Mouse (Mus musculus) T-cell, adult 2 months (primary cell): ENCODE data around the gene Apba3.
"Not testable (repeated sequence)": the region's sequence is repeated elsewhere in the genome, so short reads cannot be mapped to it uniquely, and the experiment has no call there.

Experiments
- DNase-seq: peaks from one replicate; pipeline ENCODE4 v3.0.0; 2022; ENCODE audit warnings: low spot score

Gene Apba3

GRCm38 (mm10) chr10:81266211-81267105 is at the start of gene Apba3, which contains the start of gene Mrpl54:
Gene Apba3, plus strand, starts transcription at chr10:81266960.
Gene Mrpl54, minus strand, starts transcription at chr10:81266934.
- DNase-seq, result peak; percentile 96

DNA sequence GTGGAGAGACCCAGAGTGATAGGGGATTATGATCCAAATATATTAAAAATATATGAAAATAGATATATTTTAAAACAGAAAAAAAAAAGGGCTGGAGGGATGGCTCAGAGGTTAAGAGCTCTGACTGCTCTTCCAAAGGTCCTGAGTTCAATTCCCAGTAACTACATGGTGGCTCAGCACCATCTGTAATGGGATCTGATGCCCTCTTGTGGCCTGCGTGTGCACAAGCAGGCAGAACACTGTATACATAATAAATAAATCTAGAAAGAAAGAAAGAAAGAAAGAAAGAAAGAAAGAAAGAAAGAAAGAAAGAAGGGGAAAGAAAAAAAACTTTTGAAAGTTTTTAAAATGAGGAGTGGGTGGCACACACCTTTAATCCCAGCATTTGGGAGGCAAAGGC is 49.5 kb upstream of the Apba3 start:
- peak; percentile 41 for DNase-seq

- DNase-seq, result peak; percentile 75
Measured at GRCm38 (mm10) chr10:81217964-81218363, 48.8 kb upstream of the Apba3 start.

DNA sequence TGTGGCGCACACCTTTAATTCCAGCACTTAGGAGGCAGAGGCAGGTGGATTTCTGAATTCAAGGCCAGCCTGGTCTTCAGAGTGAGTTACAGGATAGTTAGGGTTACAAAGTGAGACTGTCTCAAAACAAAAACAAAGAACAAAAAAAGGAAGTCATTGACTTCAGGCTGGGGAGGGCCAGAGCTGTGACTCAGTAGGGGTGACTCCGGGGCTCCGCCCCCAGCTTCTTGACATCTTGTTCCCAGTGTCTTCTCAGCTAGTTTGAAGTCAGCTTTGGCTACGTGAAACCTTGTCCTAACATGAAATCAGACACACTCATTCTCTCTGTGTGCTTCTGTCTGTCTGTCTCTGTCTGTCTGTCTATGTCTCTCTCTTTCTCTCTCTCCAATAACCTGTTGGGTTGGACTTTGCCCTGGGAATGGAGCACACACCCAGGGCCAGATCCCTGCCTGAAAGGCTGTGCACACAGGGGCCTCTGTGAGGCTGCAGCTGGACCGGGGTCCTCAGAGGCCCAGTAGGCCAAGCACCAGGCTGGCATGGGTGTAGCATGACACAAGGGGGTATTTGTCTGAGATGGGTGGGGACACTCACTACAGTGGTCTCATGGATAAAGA is 45.3 kb upstream of the Apba3 start:
- no peak for DNase-seq

DNA sequence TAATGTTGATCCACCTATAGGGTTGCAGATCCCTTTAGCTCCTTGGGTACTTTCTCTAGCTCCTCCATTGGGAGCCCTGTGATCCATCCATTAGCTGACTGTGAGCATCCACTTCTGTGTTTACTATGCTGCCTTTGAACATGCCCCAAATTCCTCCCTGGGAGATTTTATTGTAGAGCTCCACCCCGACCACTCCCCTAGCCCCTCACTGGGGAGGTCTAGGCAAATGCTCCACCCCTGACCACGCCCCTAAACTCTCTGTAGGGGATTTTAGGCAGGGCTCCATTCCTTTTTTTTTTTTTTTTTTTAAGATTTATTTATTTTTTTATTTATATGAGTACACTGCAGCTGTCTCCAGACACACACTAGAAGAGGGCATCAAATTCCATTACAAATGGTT is 43.0 kb upstream of the Apba3 start:
- DNase-seq, result not testable (repeated sequence)

GRCm38 (mm10) chr10:81229735-81230437 is 36.9 kb upstream of the Apba3 start:
- DNase-seq, result peak; percentile 21

GRCm38 (mm10) chr10:81230438-81231332 is 36.1 kb upstream of the Apba3 start, which contains the start of gene Atcay:
Gene Atcay, minus strand, starts transcription at chr10:81230833.
- DNase-seq, result peak; percentile 18

GRCm38 (mm10) chr10:81231436-81231835 is 35.3 kb upstream of the Apba3 start:
- no peak for DNase-seq

DNA sequence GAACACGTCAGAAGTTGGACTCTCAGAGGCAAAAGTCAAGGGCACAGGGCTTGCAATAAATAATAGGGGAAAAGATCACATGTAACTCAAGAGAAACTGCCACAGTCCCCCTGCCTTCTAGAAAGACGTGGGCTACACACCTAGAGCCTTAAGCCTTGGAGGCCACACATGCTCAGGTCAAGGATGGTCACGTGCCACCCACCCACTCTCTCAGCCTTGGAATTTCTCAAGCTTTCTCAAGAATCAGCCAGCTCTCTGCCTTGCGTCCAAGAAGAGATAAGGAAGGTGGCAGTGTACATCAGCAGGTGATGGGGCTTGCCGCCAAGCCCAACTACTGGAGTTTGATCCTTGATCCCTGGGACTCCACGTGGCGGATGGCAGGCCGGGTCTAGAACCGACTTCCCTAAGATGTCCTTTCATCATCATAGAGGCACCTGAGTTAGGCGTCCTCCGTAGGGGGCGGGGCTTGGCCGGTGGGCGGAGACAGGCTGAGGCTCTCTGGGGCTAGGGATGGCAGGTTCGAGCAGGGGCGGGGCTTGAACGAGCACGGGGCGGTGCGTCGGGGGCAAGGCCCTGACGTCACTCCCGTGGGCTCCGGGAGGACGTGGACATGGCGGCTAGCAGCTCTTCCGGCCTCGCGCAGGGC is 34.1 kb upstream of the Apba3 start, which contains the start of gene Zfr2:
Gene Zfr2, plus strand, starts transcription at position 576 of the 646 bp plus-strand sequence.
- DNase-seq, result peak; percentile 93

DNA sequence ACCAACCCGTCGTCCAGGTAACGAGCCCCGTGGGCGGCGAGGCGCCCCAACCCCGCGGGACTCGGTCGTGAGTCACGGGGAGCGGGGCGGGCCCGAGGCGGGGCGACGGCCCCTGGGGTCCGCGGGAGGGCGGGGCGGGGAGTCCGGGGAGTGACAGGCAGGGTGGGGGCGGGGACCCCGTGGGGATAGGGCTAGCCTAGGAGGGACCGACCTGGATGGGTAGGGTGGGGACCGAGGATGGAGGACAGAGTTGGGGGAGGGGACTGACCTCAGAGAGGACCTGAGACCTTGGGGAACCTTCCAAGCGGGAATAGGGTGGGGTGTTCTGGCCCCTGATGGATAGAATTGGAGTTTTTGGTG is 33.6 kb upstream of the Apba3 start:
- DNase-seq, result no peak

GRCm38 (mm10) chr10:81234206-81234605 is 32.6 kb upstream of the Apba3 start:
- no peak for DNase-seq

- no peak for DNase-seq
Measured at GRCm38 (mm10) chr10:81236471-81237268, 30.1 kb upstream of the Apba3 start.

DNA sequence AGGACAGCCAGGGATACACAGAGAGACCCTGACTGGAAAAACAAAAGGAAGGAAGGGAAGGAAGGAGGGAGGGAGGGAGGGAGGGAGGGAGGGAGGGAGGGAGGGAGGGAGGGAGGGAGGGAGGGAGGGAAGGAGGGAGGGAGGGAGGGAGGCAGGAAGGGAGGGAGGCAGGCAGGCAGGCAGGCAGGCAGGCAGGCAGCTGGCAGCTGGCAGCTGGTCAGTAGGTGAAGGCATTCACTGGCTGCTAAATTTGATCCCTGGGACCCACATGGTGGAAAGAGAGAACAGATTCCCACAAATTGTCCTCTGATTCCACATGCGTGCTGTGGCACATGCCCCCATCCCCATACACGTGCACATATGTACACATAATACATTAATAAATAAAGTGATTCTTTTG is 28.1 kb upstream of the Apba3 start:
- no peak for DNase-seq

DNA sequence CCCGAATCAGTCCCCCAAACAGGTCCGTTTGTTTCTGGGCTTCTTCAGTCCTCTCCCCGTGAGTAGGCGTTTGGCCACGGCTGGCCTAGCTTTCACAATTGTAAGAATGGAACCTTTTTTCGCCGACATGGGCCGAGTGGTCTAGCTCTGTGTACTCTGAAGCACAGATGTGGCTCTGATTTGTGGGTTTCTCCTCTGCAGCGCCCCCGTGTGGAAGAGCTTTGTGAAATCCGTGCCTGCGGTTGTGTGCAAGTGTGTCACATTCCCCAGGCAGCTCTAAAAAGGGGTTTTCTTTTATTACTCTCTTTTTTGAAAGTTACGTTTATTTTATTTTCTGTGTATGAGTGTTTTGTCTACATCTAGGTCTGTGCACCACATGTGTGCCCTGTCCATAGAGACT is 25.9 kb upstream of the Apba3 start:
- peak; percentile 62 for DNase-seq

- DNase-seq, result no peak
Measured at GRCm38 (mm10) chr10:81242021-81242420, 24.7 kb upstream of the Apba3 start.

- no peak for DNase-seq
Measured at GRCm38 (mm10) chr10:81244146-81244545, 22.6 kb upstream of the Apba3 start.

- DNase-seq, result peak; percentile 76
Measured at GRCm38 (mm10) chr10:81244595-81244994, 22.2 kb upstream of the Apba3 start.

GRCm38 (mm10) chr10:81245166-81245565 is 21.6 kb upstream of the Apba3 start:
- DNase-seq, result no peak

DNA sequence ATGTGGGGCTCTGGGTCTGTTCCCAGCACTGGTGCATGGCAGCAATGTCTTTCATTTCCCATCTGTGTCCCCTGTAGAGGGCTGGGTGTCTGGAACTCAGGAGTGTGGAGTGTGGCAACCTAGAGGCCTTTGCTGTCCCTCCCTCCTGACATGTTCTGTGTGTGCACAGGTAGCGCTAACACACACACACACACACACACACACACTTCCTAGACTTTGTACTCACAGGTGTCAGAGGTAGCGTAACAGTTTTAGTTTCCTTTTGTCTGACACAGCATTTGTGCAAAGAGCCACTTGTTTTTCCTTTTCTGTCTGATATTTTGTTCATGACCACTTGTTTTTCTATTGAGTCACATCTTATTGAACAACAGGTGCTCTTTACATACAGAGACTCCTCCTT is 19.0 kb upstream of the Apba3 start:
- peak; percentile 65 for DNase-seq

GRCm38 (mm10) chr10:81249442-81249841 is 17.3 kb upstream of the Apba3 start:
- no peak for DNase-seq
